Mouse (Mus musculus) left cerebral cortex, adult 9 months (tissue): ENCODE results near the gene Midn.

Experiments
- DNase-seq, 2 experiments: peaks; one replicate each; pipeline ENCODE4 v3.0.0; 2022; ENCODE audit warnings: low spot score in 2 of 2

The Midn gene

DNA sequence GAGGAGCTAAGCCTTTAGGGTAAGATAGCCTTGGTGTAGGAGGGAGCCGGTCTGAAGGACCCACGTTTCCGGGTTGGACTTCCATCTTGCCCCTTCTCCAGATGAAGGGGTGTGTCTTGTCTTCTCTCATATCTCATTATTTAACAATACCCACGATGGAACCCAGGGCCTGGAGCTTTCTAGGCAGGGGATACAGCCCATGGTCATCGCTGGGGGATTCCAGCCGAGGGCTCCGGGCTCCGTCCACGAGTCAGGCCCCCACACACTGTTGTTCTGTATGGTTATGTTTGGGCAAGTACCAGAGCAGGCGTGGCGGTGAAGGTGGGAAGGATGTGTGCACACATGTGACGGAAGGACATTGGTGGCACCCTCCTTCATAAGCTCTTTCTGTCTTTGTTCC is 3.9 kb upstream of the Midn start:
- DNase-seq, result no peak

DNA sequence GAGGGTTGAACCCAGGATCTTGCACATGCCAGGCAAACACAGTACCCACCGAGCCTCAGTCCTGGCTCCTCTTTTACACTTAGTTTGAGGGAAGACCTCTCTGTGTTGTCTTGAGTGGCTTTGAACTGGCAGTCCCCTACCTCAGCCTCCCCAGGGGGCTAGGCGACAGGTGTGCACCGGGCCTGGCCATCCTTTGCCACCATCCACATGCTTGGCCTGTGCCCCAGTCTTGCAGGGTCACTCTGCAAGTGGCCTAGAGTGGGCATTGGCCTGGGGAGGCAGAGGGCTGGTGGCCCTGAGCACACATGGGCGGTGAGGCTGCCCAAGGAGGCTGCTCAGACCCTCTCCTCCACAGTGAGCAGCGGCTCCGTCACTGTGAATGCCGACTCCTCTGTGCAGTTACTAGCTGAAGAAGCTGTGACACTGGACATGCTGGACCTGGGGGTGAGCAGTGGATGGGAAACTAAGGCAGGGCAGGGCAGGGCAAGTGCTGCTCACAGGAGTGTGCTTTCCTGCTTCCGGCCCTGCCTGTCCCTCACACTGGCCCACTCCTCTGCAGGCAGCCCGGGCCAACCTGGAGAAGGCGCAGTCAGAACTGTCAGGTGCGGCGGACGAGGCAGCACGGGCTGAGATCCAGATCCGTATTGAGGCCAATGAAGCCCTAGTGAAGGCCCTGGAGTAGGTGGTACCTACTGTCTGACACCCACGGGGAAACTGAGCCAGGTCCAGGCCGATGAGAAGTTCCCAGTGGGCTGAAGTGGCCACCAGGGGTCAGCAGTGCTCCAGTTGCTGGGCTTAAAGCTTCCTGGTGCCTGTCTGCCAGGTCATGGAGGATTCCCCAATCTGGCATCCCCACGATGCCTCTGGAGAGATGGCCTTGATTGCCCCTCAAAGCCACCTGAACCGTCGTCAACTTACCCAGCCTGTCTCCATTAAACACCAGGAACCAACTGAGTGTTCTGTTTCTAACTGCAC is 2.9 kb upstream of the Midn start:
- DNase-seq, result peak in 1 of 2 experiments; percentile 80

DNA sequence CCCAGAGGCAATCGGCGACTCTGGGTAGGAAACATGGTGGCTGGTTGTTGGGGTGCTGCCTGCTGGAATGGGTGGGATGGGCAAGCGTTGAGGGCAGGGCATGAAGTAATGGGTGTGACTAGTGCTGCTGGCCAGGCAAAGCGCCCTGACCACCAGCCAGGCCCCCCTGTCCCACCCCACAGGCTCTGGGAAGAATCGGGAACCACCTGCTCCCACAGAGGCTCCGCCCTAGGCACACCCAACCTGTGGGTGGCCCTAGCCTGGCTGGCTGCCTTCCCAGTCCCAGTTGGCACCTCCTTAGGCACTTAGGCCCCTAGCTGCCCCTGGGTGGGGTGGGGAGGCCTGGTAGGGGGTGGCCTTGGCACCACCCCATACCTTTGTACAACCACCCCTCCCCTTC is 2.2 kb upstream of the Midn start:
- no peak for DNase-seq

DNA sequence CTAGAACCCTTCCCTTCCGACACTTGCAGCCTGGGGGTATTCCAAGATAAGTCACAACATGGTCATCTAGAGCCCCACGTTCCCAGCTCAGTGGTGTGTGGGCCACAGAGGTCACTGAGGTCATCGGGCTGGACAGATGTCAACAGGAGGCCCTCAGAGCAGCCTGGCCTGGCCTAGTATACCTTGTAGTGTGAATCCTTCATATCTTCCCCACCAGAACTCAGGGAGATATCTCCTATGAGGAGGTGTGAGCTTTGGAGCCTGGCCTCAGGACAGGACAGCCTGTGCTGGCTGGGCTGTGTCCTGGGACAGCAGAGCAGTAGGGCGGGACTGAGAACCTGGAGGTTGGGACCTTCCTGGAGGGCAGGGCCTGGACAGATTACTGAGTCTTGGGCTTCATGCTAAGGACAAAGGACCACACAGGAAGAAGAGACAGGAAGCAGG is 1.5 kb upstream of the Midn start:
- no peak for DNase-seq

DNA sequence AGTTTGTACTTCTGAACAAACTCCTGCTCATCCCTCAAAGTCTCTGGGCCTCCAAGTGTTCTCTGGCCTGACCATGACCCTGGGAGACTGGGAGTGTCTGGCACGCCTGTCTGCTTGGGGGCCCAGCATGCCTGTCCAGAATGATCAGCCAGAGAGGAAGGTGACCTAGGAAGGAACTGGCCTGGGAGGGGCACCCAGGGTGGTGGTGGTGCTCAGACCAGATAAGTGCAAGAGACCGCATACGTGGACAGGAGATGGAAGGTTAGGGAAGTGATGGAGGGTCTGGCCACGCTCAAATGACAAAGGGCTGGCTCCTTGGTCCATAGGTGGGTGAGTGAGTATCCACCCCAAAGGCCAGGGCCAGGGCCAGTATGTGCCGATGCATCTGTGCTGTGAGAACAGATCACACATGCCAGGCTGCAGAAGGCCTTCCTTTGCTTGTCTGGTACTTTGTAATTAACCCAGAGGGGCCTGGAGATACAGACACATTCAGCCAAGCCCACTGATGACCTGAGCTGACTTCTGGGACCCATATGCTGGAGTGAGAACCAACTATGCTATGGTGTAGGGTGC is 840 bp upstream of the Midn start:
- no peak for DNase-seq

DNA sequence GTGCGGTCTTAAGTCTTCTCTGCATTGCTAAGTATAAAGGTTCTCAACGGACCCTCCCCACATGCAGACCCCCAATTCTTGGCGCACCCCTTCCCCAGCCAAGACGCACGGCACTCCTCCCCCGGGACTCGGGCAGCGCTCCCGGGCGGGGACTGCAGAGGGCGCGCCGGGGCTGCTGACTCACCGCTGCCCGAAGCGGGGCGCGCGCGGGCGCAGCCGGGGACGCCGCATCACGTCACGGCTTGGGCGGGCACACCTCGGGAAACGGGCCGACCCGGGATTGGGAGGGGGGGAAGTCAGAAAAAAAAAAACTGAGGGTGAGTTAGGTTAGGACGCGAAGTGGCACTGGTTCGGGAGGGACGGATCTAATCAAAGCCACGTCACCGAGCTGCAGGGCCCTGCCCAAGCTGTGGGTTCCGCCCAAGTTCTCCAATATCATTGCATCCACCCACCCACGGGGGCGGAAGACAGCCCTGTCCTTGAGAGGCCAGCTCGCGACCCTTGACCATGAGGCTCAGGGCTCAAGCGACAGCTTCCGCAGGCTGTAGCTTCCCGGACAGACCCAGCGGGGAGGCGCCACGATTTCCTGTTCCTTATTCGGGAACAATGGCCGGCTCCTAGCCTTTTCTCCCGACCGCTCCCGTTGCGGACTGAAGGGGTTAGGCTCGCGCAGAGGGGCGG is 678 bp downstream of the Midn start:
- DNase-seq, result peak in 1 of 2 experiments; percentile 93

DNA sequence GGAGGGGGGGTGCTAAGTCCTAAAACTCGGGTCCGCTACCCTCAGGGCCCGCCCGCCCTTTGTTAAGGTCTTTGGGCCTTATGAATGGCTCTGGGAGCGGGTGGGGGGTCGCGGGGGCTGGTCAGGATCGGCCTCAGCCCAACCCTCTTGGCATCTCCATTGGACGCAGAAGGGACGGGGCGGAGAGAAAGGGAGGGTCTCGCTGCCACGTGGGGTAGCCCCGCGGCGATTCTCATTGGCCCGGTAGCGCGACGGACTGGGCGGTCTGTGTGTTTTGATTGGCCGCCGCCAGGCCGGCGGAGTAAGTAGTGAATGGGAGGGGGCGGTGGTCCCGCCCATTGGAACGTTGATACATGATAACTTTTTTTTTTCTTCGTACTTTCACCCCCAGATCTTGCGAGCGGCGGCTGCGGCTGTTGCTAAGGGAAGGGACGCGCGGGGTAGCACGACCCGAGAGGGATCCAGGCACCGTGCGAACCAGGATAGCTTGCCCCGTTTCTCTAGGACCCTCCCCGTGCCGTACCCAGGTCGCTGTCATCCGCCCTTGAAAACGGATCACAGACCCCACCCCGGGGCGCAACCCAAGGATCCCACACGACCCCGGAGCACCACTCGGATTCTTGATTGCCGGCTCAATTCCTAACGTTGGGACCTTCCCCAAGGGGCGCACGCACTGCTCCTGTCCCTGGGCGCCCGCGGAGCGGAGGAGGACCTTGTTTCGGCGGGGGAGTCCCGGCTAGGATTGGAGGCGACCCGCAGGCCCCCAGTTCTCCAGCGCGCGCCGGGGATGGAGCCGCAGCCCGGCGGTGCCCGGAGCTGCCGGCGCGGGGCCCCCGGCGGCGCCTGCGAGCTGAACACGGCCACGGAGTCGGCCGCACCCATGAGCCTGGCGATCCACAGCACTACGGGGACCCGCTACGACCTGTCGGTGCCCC is 1.5 kb downstream of the Midn start:
- DNase-seq, result peak; percentile 96 to 97

DNA sequence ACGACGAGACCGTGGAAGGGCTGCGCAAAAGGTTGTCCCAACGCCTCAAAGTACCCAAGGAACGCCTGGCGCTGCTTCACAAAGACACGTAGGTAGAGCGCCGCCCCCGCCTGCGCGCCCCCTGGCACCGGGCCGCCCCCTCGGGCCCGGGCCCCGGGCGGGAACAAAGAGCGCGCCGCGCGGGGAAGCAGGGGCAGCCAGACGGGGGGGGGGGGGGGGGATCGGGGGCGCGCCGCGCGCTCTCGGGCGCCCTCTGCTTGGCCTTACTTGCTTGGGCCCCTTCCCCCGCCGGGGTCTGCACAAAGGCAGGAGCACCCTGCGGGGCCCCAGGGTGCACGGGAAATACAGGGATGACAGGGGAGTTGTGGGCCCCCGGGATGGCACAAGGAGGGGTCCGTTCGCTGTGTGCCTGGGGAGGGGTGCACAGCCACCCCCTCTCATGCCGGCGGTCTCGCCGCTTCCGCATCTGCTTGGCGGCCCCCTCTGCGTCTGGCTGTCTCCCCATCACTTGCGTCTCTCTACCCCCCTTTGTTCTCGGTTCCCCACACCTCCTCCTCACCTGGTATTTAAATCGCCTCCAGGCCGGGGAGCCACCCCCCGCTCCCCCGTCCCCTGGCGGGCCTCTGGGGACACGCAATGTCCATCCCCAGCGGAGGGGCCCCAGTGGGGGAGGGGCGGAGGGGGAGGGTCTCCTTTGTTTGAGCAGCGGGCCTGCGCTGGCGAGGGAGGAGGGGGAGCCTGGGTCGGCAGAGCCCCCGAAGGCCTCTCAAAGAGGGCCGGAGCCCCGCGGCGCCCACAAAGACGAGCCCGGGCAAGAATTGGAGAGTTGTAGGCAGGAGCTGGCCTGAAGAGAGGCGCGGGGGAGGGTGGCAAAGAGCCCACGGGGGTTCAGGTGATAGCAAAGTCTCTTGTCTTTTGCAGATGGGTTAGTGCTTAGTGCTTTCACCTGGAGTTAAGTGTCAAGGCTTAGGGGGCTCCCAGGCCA is 2.4 kb downstream of the Midn start:
- peak in 1 of 2 experiments; percentile 53 for DNase-seq

DNA sequence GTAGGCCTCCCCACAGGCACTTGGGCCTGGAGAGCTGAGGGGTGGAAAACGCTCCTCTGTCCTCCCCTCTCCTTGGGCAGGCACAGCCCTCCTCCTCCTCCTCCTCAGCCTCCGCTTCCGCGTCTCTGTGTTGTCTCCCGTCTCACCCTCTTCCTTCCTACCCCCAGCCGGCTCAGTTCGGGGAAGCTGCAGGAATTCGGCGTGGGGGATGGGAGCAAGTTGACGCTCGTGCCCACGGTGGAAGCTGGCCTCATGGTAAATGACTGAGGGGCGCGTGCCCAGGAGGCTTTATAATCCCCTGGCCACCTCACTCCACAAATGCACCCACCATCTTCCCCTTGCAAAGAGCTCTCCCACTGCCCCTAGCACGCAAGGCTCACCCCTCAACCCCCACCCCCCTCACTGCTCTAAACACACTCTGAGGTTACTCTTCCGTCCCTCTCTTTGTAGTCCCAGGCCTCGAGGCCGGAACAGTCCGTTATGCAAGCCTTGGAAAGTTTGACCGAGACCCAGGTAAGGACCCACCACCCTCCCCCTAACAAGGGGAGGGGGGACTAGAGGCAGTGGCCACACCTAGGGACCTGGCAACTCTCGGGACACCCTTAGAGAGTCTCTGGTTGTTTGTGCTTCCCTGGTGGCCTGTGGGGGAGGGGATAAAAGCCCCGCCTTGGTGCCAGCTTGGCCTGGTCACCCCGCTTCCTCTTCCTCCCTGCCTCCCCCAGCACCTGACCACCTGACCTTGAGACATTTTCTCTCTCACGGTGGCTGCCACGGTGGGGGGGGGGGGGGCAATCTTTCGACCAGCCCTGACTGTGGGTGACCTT is 3.4 kb downstream of the Midn start:
- peak in 1 of 2 experiments; percentile 70 for DNase-seq

DNA sequence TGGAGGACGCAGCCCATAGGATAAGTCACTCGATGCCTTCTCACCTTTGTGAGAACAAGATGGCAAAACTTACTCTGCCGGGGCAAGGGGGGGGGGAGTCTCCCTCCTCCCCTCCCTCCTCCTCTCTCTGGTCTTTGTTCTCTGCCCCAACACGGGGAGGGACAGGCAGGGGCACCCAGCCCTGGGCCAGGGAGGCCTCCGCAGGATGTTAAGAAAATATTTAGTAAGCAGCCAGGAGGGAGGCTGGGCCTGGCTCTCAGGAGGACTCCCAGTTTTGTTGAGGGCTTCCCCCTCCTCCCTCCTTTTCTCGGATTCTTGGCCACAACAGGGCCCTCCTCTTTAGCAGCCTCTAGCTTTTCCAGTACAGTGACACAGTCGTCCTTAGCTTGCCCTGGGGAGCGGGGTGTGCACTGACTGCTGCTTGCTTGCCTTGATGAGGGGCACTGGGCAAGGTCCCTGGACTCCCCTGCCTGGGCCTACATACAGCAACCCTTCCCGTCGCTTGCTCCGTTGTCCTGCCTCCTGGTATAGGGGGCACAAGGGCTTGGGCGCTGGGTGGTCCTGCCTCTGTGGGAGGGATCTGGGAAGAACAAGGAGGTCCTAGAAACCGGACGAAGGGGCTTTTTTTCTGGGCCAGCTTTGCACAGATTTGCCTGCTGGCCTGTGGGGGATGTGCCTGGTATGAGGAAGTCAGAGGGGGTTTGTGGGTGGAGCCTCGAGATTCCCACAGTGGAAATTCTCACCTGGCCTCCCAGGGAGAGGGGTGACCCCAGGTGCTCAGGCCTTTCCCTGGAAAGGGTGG is 4.2 kb downstream of the Midn start:
- peak in 1 of 2 experiments; percentile 37 for DNase-seq

DNA sequence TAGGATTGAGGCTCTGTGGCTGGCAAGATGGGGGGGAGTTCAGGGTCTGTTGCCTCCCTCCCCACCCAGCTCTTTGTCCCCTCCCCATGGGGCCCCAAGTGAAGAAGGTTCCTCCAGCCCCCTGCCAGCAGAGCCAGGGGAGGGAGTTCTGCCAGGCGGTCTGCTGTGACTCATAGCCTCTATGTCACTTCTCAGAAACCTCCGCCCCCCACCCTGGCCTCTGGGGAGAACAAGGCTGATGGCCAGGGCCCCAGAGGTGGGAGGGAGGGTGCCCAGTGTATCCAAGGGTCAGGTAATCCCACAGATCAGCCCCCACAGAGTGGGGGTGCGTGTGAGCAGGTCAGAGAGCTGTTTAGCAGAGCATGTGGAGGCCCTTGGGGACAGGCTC is 4.8 kb downstream of the Midn start:
- DNase-seq, result no peak

DNA sequence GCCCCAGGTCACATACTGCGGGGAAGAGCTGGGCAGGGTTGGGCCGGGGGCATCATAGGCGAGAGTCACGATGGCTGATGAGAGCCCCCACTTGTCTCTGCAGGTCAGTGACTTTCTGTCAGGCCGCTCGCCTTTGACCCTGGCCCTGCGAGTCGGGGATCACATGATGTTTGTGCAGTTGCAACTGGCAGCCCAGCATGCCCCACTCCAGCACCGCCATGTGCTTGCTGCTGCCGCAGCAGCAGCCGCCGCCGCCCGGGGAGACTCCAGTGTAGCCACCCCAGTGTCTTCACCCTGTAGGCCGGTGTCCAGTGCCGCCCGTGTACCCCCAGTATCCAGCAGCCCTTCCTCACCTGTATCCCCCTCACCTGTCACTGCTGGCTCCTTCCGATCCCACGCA is 5.6 kb downstream of the Midn start:
- DNase-seq, result no peak

DNA sequence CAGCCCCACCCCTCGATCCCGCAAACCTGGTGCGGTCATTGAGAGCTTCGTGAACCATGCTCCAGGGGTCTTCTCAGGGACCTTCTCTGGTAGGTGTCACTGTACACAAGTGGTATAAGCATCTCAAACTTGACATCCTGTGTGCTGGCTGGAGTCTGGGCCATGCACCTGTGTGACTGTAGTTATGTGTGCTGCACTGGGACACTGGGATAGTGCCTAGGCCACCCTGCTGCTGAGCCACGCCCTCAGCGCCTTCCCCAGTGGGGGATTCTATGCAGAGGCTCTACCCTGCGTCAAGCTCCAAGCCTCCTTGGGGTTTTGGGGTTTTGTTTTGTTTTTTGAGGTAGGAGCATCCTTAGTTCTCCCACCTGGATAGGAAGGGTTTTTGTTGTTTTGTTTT is 6.3 kb downstream of the Midn start:
- no peak for DNase-seq

DNA sequence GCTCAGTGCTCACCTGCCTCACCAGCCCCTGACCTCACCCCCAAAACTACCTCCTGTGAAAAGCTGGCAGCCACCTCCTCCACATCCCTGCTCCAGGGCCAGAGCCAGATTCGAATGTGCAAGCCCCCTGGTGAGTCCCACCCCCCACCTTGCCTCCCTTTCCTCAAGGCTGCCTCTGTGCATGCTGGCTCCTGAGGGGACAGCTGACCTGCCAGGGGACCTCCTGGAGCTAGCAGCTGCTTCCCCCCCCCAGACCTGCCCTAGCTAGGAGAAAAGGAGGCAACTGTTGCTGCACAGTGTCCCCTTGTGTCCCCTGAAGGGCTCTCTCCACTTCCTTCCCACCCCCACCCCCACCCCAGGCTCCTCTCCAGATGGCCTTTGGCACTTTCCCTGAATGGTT is 7.2 kb downstream of the Midn start:
- no peak for DNase-seq

DNA sequence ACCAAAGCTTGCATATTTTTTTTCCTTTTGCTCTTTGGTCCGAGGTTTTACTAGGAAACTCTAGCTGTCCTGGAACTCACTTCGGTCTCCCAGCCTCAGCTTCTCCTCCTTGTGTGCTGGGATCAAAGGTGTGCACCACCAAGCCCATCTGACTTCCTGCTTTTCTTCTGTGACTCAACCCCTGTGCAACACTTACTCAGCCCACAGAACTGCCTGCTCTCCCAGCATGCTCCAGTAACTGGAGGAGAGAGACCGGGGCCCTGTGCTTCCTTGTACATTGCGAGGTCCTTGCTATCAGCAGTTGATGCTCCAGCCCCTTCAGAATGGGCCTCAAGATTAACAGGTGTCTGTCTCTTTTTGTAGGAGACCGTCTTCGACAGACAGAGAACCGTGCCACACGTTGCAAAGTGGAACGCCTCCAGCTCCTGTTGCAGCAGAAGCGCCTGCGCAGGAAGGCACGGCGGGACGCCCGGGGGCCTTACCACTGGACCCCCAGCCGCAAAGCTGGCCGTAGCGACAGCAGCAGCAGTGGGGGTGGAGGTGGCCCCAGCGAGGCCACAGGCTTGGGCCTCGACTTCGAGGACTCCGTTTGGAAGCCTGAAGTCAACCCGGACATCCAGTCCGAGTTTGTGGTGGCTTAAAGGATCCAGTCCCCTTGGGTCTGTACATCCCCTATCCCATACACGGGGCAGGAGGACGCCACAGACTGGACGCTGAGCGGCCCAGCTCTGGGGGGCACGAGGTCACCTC is 8.1 kb downstream of the Midn start:
- no peak for DNase-seq

DNA sequence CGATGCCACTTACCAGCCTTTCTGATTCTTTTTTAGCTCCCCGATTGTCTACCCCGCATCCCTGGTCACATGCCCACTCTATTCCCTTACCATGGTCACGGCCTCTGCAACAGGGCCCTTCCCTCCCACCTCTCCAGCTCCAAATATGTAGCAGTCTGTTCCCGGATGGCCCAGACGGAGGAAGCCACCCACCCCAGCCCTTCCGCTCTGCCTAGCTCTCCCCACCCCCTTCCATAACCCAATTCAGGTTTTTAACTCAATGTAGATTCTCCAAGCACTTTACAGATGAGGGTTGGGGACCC is 8.6 kb downstream of the Midn start:
- DNase-seq, result no peak

DNA sequence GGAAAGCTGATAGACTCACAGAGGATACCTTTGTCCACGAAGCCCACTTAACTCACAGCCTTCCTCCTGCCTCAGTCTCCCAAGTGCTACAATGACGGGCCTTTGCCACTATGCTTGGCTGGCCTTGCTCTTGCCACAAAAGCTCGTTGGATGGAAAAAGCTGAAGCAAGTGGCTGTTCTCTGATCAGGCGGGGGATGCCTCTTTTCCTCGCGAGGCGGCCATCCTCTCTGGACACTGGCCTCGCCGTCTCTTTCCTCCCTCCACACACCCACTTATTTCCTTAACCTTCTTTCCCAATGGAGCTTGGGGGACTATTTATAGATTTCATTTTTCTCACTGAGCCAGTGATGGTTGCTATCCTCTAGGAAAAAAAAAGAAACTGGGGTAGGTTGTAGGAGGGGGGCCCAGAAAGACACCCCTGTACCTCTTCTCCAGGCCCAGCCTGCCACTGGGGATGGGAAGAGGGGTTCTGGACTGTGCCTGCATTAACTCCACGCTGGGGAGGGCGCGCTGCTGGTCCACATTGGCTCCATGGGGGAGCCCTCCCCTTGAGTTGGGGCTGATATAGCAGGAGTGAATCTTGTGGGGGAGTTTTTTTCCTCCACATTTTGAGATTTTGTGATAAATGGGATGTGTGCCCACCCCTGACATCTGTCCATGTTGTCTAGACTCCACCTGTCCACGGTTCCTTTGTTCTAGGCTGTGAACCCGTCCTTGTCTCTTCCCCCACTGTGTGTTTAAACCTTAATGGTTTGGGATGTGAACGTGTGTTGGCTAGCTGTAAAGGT is 9.3 kb downstream of the Midn start:
- peak in 1 of 2 experiments; percentile 62 for DNase-seq
